Mouse (Mus musculus) frontal cortex, postnatal 14 days (tissue): Measurements from ENCODE around the gene Hecw2.

Experiments used
- DNase-seq, 2 experiments: peaks; one replicate each; pipeline ENCODE4 v3.0.0; 2022; ENCODE audit warnings: low spot score in 2 of 2

Gene Hecw2

GRCm38 (mm10) chr1:54118342-54118973 is 76.5 kb downstream of the Hecw2 start:
- DNase-seq: peak; percentile 37 to 41

GRCm38 (mm10) chr1:54110920-54111605 is 83.9 kb downstream of the Hecw2 start:
- no peak for DNase-seq

GRCm38 (mm10) chr1:54109255-54109654 is 85.7 kb downstream of the Hecw2 start:
- no peak for DNase-seq

- no peak for DNase-seq
These were observed 88.2 kb downstream of the Hecw2 start for GRCm38 (mm10) chr1:54106756-54107155.

GRCm38 (mm10) chr1:54079708-54080107 is 115.3 kb downstream of the Hecw2 start:
- no peak for DNase-seq

GRCm38 (mm10) chr1:54074456-54074855 is 120.5 kb downstream of the Hecw2 start:
- DNase-seq: no peak

- no peak for DNase-seq
These were observed 124.8 kb downstream of the Hecw2 start for GRCm38 (mm10) chr1:54070121-54070520.

GRCm38 (mm10) chr1:54068248-54068647 is 126.7 kb downstream of the Hecw2 start:
- DNase-seq: no peak

- DNase-seq: no peak
These were observed 129.5 kb downstream of the Hecw2 start for GRCm38 (mm10) chr1:54065434-54065833.

GRCm38 (mm10) chr1:54061078-54061477 is 133.9 kb downstream of the Hecw2 start:
- DNase-seq: no peak

- no peak for DNase-seq
These were observed 135.2 kb downstream of the Hecw2 start for GRCm38 (mm10) chr1:54059731-54060130.

- DNase-seq: no peak
These were observed 142.2 kb downstream of the Hecw2 start for GRCm38 (mm10) chr1:54052771-54053170.

GRCm38 (mm10) chr1:54046923-54047322 is 148.0 kb downstream of the Hecw2 start:
- DNase-seq: no peak

GRCm38 (mm10) chr1:54039062-54039461 is 155.9 kb downstream of the Hecw2 start:
- no peak for DNase-seq

GRCm38 (mm10) chr1:54017686-54018085 is 177.3 kb downstream of the Hecw2 start:
- no peak for DNase-seq

- DNase-seq: no peak
These were observed 179.2 kb downstream of the Hecw2 start for GRCm38 (mm10) chr1:54015739-54016138.

- DNase-seq: no peak
These were observed 182.6 kb downstream of the Hecw2 start for GRCm38 (mm10) chr1:54012414-54012813.

GRCm38 (mm10) chr1:54009418-54010064 is 185.4 kb downstream of the Hecw2 start:
- DNase-seq: no peak

- DNase-seq: no peak
These were observed 189.0 kb downstream of the Hecw2 start for GRCm38 (mm10) chr1:54005860-54006386.

- no peak for DNase-seq
These were observed 191.7 kb downstream of the Hecw2 start for GRCm38 (mm10) chr1:54003288-54003687.

- DNase-seq: no peak
These were observed 192.9 kb downstream of the Hecw2 start for GRCm38 (mm10) chr1:54002077-54002476.

GRCm38 (mm10) chr1:53997239-53997638 is 197.7 kb downstream of the Hecw2 start:
- DNase-seq: no peak
